Mouse (Mus musculus): ENCODE measurements around the gene Tln1. TPM values are rescaled to one million over a fixed set of nuclear protein-coding genes. Genes with fewer than 3 reads are reported as not detected.

Gene Tln1
- polyA plus RNA-seq, 1 experiment, result 44.9 TPM

DNA sequence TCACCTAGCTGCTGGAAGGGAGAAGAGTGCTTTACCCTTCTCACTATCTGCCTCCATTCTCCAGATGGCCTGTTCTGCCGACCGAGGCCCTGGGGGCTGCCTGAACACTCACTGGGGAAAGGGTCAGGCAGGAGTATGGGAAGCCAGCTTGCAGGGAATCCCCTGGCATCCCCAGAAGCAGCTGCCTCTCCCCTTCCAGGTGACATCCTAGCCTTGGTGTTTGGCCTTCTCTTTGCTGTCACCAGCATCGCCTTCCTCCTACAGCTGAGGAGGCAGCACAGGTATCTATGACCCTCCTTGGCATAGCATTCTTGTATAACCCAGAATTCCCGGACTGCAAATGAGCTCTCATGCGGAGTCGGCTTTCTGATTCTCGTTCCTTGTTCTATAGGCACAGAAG, 49.8 kb downstream of the Tln1 start:
- Histone ChIP-seq H3K27ac (ENCODE audit: control insufficient read depth, insufficient read depth, low read depth, low read length) (no peak overlapping the region), H3K36me3 (ENCODE audit: control insufficient read depth, insufficient read depth, low read length) (no peaks in the 10 kb centered on the region), H3K27me3 (ENCODE audit: control insufficient read depth, insufficient read depth, low read length) (no peaks in the 10 kb centered on the region), H3K4me3 (ENCODE audit: control insufficient read depth, low read depth, low read length) (no peak overlapping the region), H3K4me1 (ENCODE audit: control insufficient read depth, insufficient read depth, low read length) (no peaks in the 10 kb centered on the region; the same call in 1 of the 2 replicates)
- no peak for TF ChIP-seq CTCF (IDR thresholded peaks at IDR 0.05; ENCODE audit: control insufficient read depth, insufficient read depth, insufficient replicate concordance, low read depth, low read length)
- TF ChIP-seq POLR2A (IDR thresholded peaks at IDR 0.05; ENCODE audit: control insufficient read depth, low read depth, low read length), result no peak

DNA sequence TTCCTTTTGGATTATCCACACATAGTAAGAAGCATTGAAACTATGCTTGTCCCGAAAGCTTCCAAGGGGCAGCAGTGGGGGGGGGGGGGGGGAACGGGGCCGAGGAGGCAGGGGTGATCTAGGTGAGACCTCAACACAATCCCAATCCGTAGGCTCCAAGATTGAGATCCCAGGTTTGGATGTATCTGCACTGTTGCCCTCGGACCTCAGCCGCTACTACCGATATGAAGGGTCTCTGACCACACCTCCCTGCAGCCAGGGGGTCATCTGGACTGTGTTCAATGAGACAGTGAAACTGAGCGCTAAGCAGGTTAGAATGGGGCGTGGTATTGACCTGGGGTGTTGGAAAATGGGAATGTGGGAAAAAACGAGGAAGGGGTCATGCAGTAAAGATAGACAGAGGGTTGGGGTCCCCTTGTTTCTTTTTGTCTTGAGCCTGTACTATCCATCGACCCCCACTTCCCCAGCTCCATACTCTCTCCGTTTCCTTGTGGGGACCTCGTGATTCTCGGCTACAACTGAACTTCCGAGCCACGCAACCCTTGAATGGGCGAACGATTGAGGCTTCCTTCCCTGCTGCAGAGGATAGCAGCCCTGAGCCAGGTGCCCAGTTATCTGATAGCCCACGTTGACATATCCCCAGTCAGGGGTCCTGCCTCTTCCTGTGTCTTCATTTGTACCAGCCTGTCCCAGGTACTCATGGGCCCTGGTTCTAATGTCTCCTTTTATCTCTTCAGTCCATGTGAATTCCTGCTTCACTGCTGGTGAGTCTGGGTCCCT, 50.6 kb downstream of the Tln1 start:
- Histone ChIP-seq H3K27me3 (ENCODE audit: control insufficient read depth, insufficient read depth, low read length) (no peaks in the 10 kb centered on the region), H3K27ac (ENCODE audit: control insufficient read depth, insufficient read depth, low read depth, low read length) (no peak overlapping the region), H3K36me3 (ENCODE audit: control insufficient read depth, insufficient read depth, low read length) (no peaks in the 10 kb centered on the region), H3K4me3 (ENCODE audit: control insufficient read depth, low read depth, low read length) (no peak overlapping the region), H3K4me1 (ENCODE audit: control insufficient read depth, insufficient read depth, low read length) (no peaks in the 10 kb centered on the region; the same call in 1 of the 2 replicates)
- no peak for TF ChIP-seq CTCF (IDR thresholded peaks at IDR 0.05; ENCODE audit: control insufficient read depth, insufficient read depth, insufficient replicate concordance, low read depth, low read length)
- TF ChIP-seq POLR2A (IDR thresholded peaks at IDR 0.05; ENCODE audit: control insufficient read depth, low read depth, low read length), result no peak

DNA sequence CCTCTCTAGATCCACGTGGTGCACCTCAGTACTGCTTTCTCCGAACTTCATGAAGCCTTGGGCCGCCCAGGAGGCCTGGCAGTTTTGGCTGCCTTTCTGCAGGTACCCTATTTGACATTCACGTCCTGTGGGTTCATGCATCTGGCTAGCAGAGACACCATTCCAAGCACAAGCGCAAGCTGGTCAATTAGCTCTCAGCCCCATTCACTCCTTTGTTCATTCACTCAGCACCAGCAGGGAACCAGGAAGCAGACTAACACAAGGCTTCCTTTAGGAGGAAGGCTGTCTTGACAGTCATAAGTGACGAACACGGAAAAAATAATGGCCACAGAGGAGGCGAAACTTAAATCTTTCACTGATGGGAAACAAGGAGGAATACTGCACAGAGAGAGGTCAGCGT, 53.4 kb downstream of the Tln1 start:
- no peak overlapping the region for H3K27ac ChIP-seq (ENCODE audit: control insufficient read depth, insufficient read depth, low read depth, low read length)
- H3K4me3 ChIP-seq (ENCODE audit: control insufficient read depth, low read depth, low read length), result no peak overlapping the region
- TF ChIP-seq CTCF (IDR thresholded peaks at IDR 0.05; ENCODE audit: control insufficient read depth, insufficient read depth, insufficient replicate concordance, low read depth, low read length), result no peak
- no peak for TF ChIP-seq POLR2A (IDR thresholded peaks at IDR 0.05; ENCODE audit: control insufficient read depth, low read depth, low read length)
- H3K4me1 ChIP-seq (ENCODE audit: control insufficient read depth, insufficient read depth, low read length), result no peaks in the 10 kb centered on the region
- no peaks in the 10 kb centered on the region for H3K36me3 ChIP-seq (ENCODE audit: control insufficient read depth, insufficient read depth, low read length)
- no peaks in the 10 kb centered on the region for H3K27me3 ChIP-seq (ENCODE audit: control insufficient read depth, insufficient read depth, low read length)

DNA sequence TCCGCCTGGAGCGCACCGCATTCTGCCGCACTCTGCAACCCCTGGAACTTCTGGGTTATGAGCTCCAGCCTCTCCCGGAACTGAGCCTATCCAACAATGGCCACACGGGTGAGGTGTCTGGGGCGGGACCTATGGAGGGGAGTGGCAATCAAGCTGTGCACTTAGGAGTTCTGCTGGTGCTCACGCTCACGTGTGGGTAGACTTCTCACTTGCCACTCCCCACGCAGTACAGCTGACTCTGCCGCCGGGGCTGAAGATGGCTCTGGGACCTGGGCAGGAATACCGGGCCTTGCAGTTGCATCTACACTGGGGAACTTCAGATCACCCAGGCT, 53.9 kb downstream of the Tln1 start:
- H3K4me3 ChIP-seq (ENCODE audit: control insufficient read depth, low read depth, low read length), result no peak overlapping the region
- TF ChIP-seq CTCF (IDR thresholded peaks at IDR 0.05; ENCODE audit: control insufficient read depth, insufficient read depth, insufficient replicate concordance, low read depth, low read length), result no peak
- no peak for TF ChIP-seq POLR2A (IDR thresholded peaks at IDR 0.05; ENCODE audit: control insufficient read depth, low read depth, low read length)
- no peak overlapping the region for H3K27ac ChIP-seq (ENCODE audit: control insufficient read depth, insufficient read depth, low read depth, low read length)
- H3K27me3 ChIP-seq (ENCODE audit: control insufficient read depth, insufficient read depth, low read length), result no peaks in the 10 kb centered on the region
- no peaks in the 10 kb centered on the region for H3K4me1 ChIP-seq (ENCODE audit: control insufficient read depth, insufficient read depth, low read length)
- H3K36me3 ChIP-seq (ENCODE audit: control insufficient read depth, insufficient read depth, low read length), result no peaks in the 10 kb centered on the region

DNA sequence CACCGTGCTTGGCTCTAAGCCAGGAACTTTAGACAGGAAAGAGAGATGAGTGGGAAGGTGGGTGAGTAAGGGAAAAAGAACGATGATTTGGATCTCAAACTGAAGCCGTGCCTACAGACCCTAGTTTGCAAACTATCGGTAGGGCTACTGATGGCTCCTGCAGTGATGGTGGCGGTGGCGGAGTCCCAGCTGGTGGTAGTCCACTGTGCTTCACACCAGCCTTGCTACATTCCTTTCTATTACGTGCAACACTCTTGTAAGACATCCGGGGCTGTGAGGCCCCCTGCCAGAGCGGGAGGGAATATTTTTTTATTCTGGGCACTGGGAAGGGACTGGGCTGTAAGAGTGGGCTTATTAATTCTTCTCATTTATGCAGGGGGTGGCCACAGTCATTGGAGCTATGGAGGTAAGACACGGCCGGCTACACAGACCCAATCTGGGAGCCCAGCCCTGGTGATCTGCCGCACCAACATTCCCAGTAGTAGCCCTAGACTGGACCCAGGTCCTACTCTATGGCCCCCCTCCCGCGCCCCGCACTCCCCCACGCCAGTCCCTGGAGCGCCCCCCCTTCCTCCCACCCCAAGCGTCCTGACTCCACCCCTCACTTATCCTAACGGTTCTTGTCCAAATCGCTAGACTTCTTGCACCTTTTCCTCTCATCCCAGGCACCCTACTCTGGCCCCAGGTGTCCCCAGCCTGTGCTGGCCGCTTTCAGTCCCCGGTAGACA, 54.4 kb downstream of the Tln1 start:
- TF ChIP-seq CTCF (IDR thresholded peaks at IDR 0.05; ENCODE audit: control insufficient read depth, insufficient read depth, insufficient replicate concordance, low read depth, low read length) (no peak), POLR2A (IDR thresholded peaks at IDR 0.05; ENCODE audit: control insufficient read depth, low read depth, low read length) (no peak)
- Histone ChIP-seq H3K27ac (ENCODE audit: control insufficient read depth, insufficient read depth, low read depth, low read length) (no peak overlapping the region), H3K4me3 (ENCODE audit: control insufficient read depth, low read depth, low read length) (no peak overlapping the region), H3K4me1 (ENCODE audit: control insufficient read depth, insufficient read depth, low read length) (no peaks in the 10 kb centered on the region), H3K27me3 (ENCODE audit: control insufficient read depth, insufficient read depth, low read length) (no peaks in the 10 kb centered on the region), H3K36me3 (ENCODE audit: control insufficient read depth, insufficient read depth, low read length) (no peaks in the 10 kb centered on the region)

DNA sequence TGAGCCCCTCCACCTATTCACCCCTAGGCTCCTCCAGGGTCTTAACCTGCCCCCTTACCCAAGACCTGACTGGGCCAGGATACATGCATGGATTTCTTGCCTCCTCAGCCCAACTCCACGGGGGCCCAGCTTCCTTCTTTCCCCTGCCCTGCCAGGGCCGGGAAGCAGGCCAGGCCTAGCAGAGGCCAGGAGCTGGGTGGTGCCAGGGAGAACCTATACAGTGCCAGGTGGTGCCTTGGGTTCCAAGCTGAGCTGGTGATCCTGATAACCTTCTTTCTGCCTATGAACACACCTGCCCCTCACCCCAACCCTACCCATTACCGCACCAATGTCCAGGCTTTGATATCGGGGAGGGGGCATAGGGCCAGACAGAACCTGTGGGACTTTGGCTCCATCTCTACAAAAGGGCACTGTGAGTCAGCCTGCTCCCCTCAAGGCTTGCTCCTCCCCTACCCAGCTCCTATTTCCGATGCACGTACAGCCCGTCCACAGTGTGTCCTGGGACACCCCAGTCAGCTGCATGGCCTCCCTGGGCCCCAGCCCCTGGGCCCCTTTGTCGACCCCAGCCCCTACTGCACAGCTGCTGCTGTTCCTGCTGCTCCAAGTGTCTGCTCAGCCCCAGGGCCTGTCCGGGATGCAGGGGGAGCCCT, 55.8 kb downstream of the Tln1 start, which contains the start of gene Car9:
Gene Car9 (plus strand): TSS at position 431 of the 650 bp plus-strand sequence.
- H3K36me3 ChIP-seq (ENCODE audit: control insufficient read depth, insufficient read depth, low read length), result no peaks in the 10 kb centered on the region
- H3K4me1 ChIP-seq (ENCODE audit: control insufficient read depth, insufficient read depth, low read length), result peaks cover 3% of the 10 kb centered on the region; the same call in 1 of the 2 replicates
- H3K27ac ChIP-seq (ENCODE audit: control insufficient read depth, insufficient read depth, low read depth, low read length), result no peak within 1 kb of the TSS
- TF ChIP-seq POLR2A (IDR thresholded peaks at IDR 0.05; ENCODE audit: control insufficient read depth, low read depth, low read length), result no peak
- no peak for TF ChIP-seq CTCF (IDR thresholded peaks at IDR 0.05; ENCODE audit: control insufficient read depth, insufficient read depth, insufficient replicate concordance, low read depth, low read length)
- H3K4me3 ChIP-seq (ENCODE audit: control insufficient read depth, low read depth, low read length), result no peak within 1 kb of the TSS
- no peaks in the 10 kb centered on the region for H3K27me3 ChIP-seq (ENCODE audit: control insufficient read depth, insufficient read depth, low read length)

DNA sequence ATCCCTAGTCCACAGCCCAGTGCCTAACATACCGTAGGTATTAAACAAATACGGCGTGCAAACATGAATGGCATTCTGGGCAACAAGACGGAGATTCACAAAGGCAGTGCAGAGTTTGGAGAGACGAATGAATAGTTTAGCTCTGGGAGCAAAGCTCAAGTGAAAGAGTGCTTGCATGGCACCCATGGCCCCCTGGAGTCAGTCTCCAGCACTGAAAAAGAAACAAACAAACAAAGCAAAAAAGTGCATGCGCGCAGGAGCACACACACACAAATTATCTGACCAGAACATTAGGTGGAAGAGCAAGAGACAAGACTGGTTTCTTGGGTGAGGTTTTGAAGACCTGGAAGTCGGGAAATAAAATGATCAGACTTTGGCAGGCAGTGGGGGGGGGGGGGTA, 56.4 kb downstream of the Tln1 start:
- no peaks in the 10 kb centered on the region for H3K27me3 ChIP-seq (ENCODE audit: control insufficient read depth, insufficient read depth, low read length)
- TF ChIP-seq POLR2A (IDR thresholded peaks at IDR 0.05; ENCODE audit: control insufficient read depth, low read depth, low read length) (no peak), CTCF (IDR thresholded peaks at IDR 0.05; ENCODE audit: control insufficient read depth, insufficient read depth, insufficient replicate concordance, low read depth, low read length) (no peak)
- peaks cover 4% of the 10 kb centered on the region; the same call in 1 of the 2 replicates for H3K4me1 ChIP-seq (ENCODE audit: control insufficient read depth, insufficient read depth, low read length)
- H3K36me3 ChIP-seq (ENCODE audit: control insufficient read depth, insufficient read depth, low read length), result no peaks in the 10 kb centered on the region
- H3K4me3 ChIP-seq (ENCODE audit: control insufficient read depth, low read depth, low read length), result no peak overlapping the region
- H3K27ac ChIP-seq (ENCODE audit: control insufficient read depth, insufficient read depth, low read depth, low read length), result no peak overlapping the region
